ENCODE assay signal across 9 mouse cellular contexts in genomic region chr1:157047751-157048200, GRCm38 (mm10).
DNase-seq lines count a peak whose midpoint lies in the region; ATAC-seq and TF ChIP-seq lines count a peak whose summit lies in the region.
"Had no signal": no experiment of that assay in that cellular context is flagged by ENCODE, and none has a peak within 500 bp of the region (broad histone marks: within the 10 kb centered on the region; RNA-seq: fewer than 3 reads in every experiment).

No protein-coding gene starts in this region.

- H3K9ac ChIP-seq in heart, embryonic 13.5 days, result no peak overlapping the region
- H3K9ac ChIP-seq in lung, embryonic 14.5 days, result no peak overlapping the region
- no peak overlapping the region for H3K9ac ChIP-seq in liver, embryonic 11.5 days (ENCODE audit: low read depth, low read length)

- no peaks in the 10 kb centered on the region for H3K27me3 ChIP-seq in heart, embryonic 13.5 days (replicated peaks)
- no peaks in the 10 kb centered on the region for H3K27me3 ChIP-seq in lung, embryonic 14.5 days (ENCODE audit: insufficient read depth, low read length)
- no peaks in the 10 kb centered on the region for H3K27me3 ChIP-seq in liver, embryonic 11.5 days (replicated peaks; ENCODE audit: control insufficient read depth, insufficient read depth, low read length)

- no peaks in the 10 kb centered on the region for H3K9me3 ChIP-seq in heart, embryonic 13.5 days
- H3K9me3 ChIP-seq in lung, embryonic 14.5 days (ENCODE audit: low read depth, low read length), result no peaks in the 10 kb centered on the region
- H3K9me3 ChIP-seq in liver, embryonic 11.5 days (ENCODE audit: control insufficient read depth, low read length), result no peaks in the 10 kb centered on the region

- 69% methylated on average over 4 of the region's 4 CpGs for WGBS in heart, embryonic 13.5 days
- WGBS in lung, embryonic 14.5 days, result 57% methylated on average over 4 of the region's 4 CpGs
- 73% methylated on average over 4 of the region's 4 CpGs for WGBS in liver, embryonic 11.5 days

- peaks cover 25% of the 10 kb centered on the region for H3K4me1 ChIP-seq in heart, embryonic 13.5 days
- peaks cover 16% of the 10 kb centered on the region for H3K4me1 ChIP-seq in lung, embryonic 14.5 days (ENCODE audit: insufficient read depth)
- peaks cover 4% of the 10 kb centered on the region; the same call in 1 of the 2 replicates for H3K4me1 ChIP-seq in liver, embryonic 11.5 days (replicated peaks; ENCODE audit: control insufficient read depth, insufficient read depth, low read length)

- no peaks in the 10 kb centered on the region for H3K36me3 ChIP-seq in heart, embryonic 13.5 days
- H3K36me3 ChIP-seq in lung, embryonic 14.5 days (ENCODE audit: insufficient read depth), result no peaks in the 10 kb centered on the region
- H3K36me3 ChIP-seq in liver, embryonic 11.5 days (ENCODE audit: control insufficient read depth, insufficient read depth, low read length), result no peaks in the 10 kb centered on the region

- no peak for TF ChIP-seq CTCF in lung, embryonic 14.5 days (IDR thresholded peaks at IDR 0.05; ENCODE audit: low read depth)

- H3K27ac ChIP-seq in heart, embryonic 13.5 days (replicated peaks), result 0 out of 2 replicates have a peak overlapping the region, but pooled peaks have one; percentile 17
- H3K27ac ChIP-seq in lung, embryonic 14.5 days (ENCODE audit: low read depth), result no peak overlapping the region
- H3K27ac ChIP-seq in liver, embryonic 11.5 days (ENCODE audit: low read depth, low read length), result no peak overlapping the region

- no peak overlapping the region for H3K4me2 ChIP-seq in heart, embryonic 13.5 days
- no peak overlapping the region for H3K4me2 ChIP-seq in lung, embryonic 14.5 days
- H3K4me2 ChIP-seq in liver, embryonic 11.5 days, result no peak overlapping the region

- no peak overlapping the region for H3K4me3 ChIP-seq in heart, embryonic 13.5 days
- no peak overlapping the region for H3K4me3 ChIP-seq in lung, embryonic 14.5 days (ENCODE audit: low read depth, low read length)
- H3K4me3 ChIP-seq in liver, embryonic 11.5 days (ENCODE audit: low read depth, low read length), result no peak overlapping the region
- H3K4me3 ChIP-seq: myocyte had no signal

- ATAC-seq in heart, embryonic 13.5 days (ENCODE audit: extremely low read depth, insufficient number of reproducible peaks, low FRiP score, low TSS enrichment), result no peak
- peak; percentile 67 for ATAC-seq in lung, embryonic 14.5 days (ENCODE audit: insufficient read depth)
- ATAC-seq in liver, embryonic 11.5 days (replicated peaks; ENCODE audit: low FRiP score), result no peak

- intact Hi-C loops in heart, postnatal 10 days (cut with DNase I), result no loop called here

- no peak for DNase-seq in heart, postnatal 10 days
- DNase-seq in thymus, postnatal 0 days (ENCODE audit: low spot score), result peak; percentile 22
- no peak for DNase-seq in thymus, postnatal 14 days
- DNase-seq in lung, embryonic 14.5 days, result peak; percentile 84
- DNase-seq in testis, postnatal 14 days (ENCODE audit: low spot score), result peak; percentile 81
- no peak for DNase-seq in liver, embryonic 11.5 days (ENCODE audit: low spot score)
- DNase-seq in right cerebral cortex, adult 2 months (ENCODE audit: low spot score in 2 of 2), result no peak

Comparison
In these comparisons a context has a peak if more than half of its experiments do, and no peak if none do; other contexts are left out.
1. DNase-seq: peak in thymus, postnatal 0 days (single experiment), lung, embryonic 14.5 days (single experiment) and testis, postnatal 14 days (single experiment); none in heart, postnatal 10 days (0 of 2), thymus, postnatal 14 days (single experiment), liver, embryonic 11.5 days (single experiment) and right cerebral cortex, adult 2 months (0 of 2).